Mouse (Mus musculus): Measurements from ENCODE around the gene Olfr724. TPM values are rescaled to one million over a fixed set of nuclear protein-coding genes. Genes with fewer than 3 reads are reported as not detected.
"Not testable (repeated sequence)": the region's sequence is repeated elsewhere in the genome, so short reads cannot be mapped to it uniquely, and the experiment has no call there.

Gene Olfr724
- polyA plus RNA-seq (2012; rRNA removed): not detected in 2 replicates

DNA sequence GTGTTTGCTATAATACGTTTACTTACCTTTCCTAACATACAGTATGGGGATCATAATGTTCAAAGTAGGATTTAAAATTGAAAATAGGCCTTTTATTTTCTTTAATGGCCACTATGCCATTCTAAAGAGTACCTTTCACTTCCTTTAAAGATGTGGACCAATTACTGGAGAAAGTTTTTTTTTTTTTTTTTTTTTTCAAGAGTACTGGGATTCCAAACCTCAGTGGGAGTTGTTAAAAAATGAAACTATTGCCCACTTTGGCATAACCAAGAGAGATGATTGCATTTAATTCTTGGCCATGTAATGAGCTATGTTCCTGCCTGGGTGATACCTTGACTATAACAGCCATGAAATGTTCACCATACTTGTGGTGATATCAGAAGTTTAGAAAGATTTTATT is at the start of gene Olfr724:
TSS of gene Olfr724 (minus strand) at position 101 of the 400 bp plus-strand sequence.
- 71% methylated on average over 1 of the region's 1 CpGs for WGBS
- H3K27ac ChIP-seq (ENCODE audit: insufficient read depth, low read length); H3K4me3 ChIP-seq (ENCODE audit: extremely low read depth, insufficient read depth, insufficient read length); H3K36me3 ChIP-seq (ENCODE audit: control insufficient read depth, insufficient read depth, low read length); H3K4me1 ChIP-seq (ENCODE audit: control insufficient read depth, insufficient read depth, insufficient read length); DNase-seq (ENCODE audit: low read depth in 1 of 2, low spot score in 2 of 2); H3K27me3 ChIP-seq (ENCODE audit: control insufficient read depth, insufficient read depth, low read length): not testable (repeated sequence)

GRCm38 (mm10) chr14:49955890-49956289 is 7.2 kb downstream of the Olfr724 start:
- WGBS: 18% methylated on average over 2 of the region's 2 CpGs
- Histone ChIP-seq H3K4me1 (ENCODE audit: control insufficient read depth, insufficient read depth, insufficient read length) (no peaks in the 10 kb centered on the region), H3K27me3 (ENCODE audit: control insufficient read depth, insufficient read depth, low read length) (no peaks in the 10 kb centered on the region), H3K4me3 (ENCODE audit: extremely low read depth, insufficient read depth, insufficient read length) (no peak overlapping the region), H3K27ac (ENCODE audit: insufficient read depth, low read length) (no peak overlapping the region), H3K36me3 (ENCODE audit: control insufficient read depth, insufficient read depth, low read length) (no peaks in the 10 kb centered on the region)
- no peak for DNase-seq (ENCODE audit: low read depth in 1 of 2, low spot score in 2 of 2)
- no peak for TF ChIP-seq CTCF (IDR thresholded peaks at IDR 0.05; ENCODE audit: extremely low read depth, insufficient read depth, insufficient read length, insufficient replicate concordance)
- TF ChIP-seq POLR2A (IDR thresholded peaks at IDR 0.05; ENCODE audit: low read depth, low read length): no peak

- DNase-seq (ENCODE audit: low read depth in 1 of 2, low spot score in 2 of 2); H3K36me3 ChIP-seq (ENCODE audit: control insufficient read depth, insufficient read depth, low read length); H3K27me3 ChIP-seq (ENCODE audit: control insufficient read depth, insufficient read depth, low read length): not testable (repeated sequence)
Observed at GRCm38 (mm10) chr14:49931687-49932086, 31.4 kb downstream of the Olfr724 start, which contains the start of gene Olfr723. Gene Olfr723 (minus strand): TSS chr14:49931787.

More at GRCm38 (mm10) chr14:49931687-49932086, 31.4 kb downstream of the Olfr724 start, which contains the start of gene Olfr723:
- not testable (repeated sequence) for H3K27ac ChIP-seq (ENCODE audit: insufficient read depth, low read length); H3K4me1 ChIP-seq (ENCODE audit: control insufficient read depth, insufficient read depth, insufficient read length); H3K4me3 ChIP-seq (ENCODE audit: extremely low read depth, insufficient read depth, insufficient read length)

Other genes starting within 250 kb of the Olfr724 start
- 0.06 and 0.11 TPM in 2 replicates for gene Armh4, start 179.9 kb downstream of the Olfr724 start, polyA plus RNA-seq (2012; rRNA removed)
- gene Olfr722, start 61.3 kb downstream of the Olfr724 start, polyA plus RNA-seq (2012; rRNA removed): not detected in 2 replicates
- not detected in 2 replicates for gene Olfr723, start 31.5 kb downstream of the Olfr724 start, polyA plus RNA-seq (2012; rRNA removed)
- gene Olfr725, start 77.1 kb upstream of the Olfr724 start, polyA plus RNA-seq (2012; rRNA removed): not detected in 2 replicates
- gene Olfr726, start 127.7 kb upstream of the Olfr724 start, polyA plus RNA-seq (2012; rRNA removed): not detected in 2 replicates
- gene Olfr727, start 159.9 kb upstream of the Olfr724 start, polyA plus RNA-seq (2012; rRNA removed): not detected in 2 replicates
- not detected in 2 replicates for gene Olfr728, start 179.4 kb upstream of the Olfr724 start, polyA plus RNA-seq (2012; rRNA removed)
- not detected in 2 replicates for gene Olfr729, start 189.6 kb upstream of the Olfr724 start, polyA plus RNA-seq (2012; rRNA removed)
- not detected in 2 replicates for gene Olfr730, start 224.9 kb upstream of the Olfr724 start, polyA plus RNA-seq (2012; rRNA removed)

Measured in spleen, adult 2 months (tissue).